Mouse (Mus musculus) ES-E14 (cell line): ENCODE results near the gene Cacna2d1. TPM values are rescaled to one million over a fixed set of nuclear protein-coding genes. Genes with fewer than 3 reads are reported as not detected.
A peak's percentile ranks its signal among the peaks of the same experiment; 100 is the strongest.

ENCODE experiments used
- DNase-seq: peaks from one replicate; pipeline ENCODE4 v3.0.0-alpha.2; 2013; ENCODE audit warnings: low read depth, low spot score
- H3K27ac ChIP-seq: 2 replicates; pipeline ENCODE4 v1.5.1; 2012; ENCODE audit warnings: low read depth, mild to moderate bottlenecking, low read length, moderate library complexity, mixed read lengths; ENCODE audit not compliant: poor library complexity, insufficient read depth, severe bottlenecking
- H3K36me3 ChIP-seq: 2 replicates; pipeline ENCODE4 v1.6.1; 2012; ENCODE audit warnings: mild to moderate bottlenecking, low read length, moderate library complexity, mixed read lengths; ENCODE audit not compliant: control insufficient read depth, poor library complexity, insufficient read depth, severe bottlenecking
- H3K4me1 ChIP-seq, 2 experiments: fragments of 150-350 bp in 1 of 2; sonication (generic) in 1 of 2; 2 replicates each; pipeline ENCODE4 v1.6.1; 2012; ENCODE audit warnings: low read length in 2 of 2, mild to moderate bottlenecking in 1 of 2, mixed read lengths in 1 of 2; ENCODE audit not compliant: control insufficient read depth in 2 of 2, insufficient read depth in 2 of 2, poor library complexity in 1 of 2
- H3K4me3 ChIP-seq, 2 experiments: fragments of 150-350 bp in 1 of 2; sonication (generic) in 1 of 2; 2 replicates each; pipeline ENCODE4 v1.5.1; 2012; ENCODE audit warnings: low read length in 2 of 2, low read depth in 1 of 2, mild to moderate bottlenecking in 1 of 2, mixed read lengths in 1 of 2; ENCODE audit not compliant: insufficient read depth in 1 of 2, poor library complexity in 1 of 2, severe bottlenecking in 1 of 2
- H3K9ac ChIP-seq: 2 replicates; pipeline ENCODE4 v1.6.1; 2012; ENCODE audit warnings: low read depth, mild to moderate bottlenecking, low read length, mixed read lengths; ENCODE audit not compliant: poor library complexity, insufficient read depth, severe bottlenecking
- H3K9me3 ChIP-seq: fragments of 150-350 bp; sonication (generic); 2 replicates; pipeline ENCODE4 v1.6.1; 2012; ENCODE audit warnings: low read depth, mild to moderate bottlenecking, low read length; ENCODE audit not compliant: control insufficient read depth, insufficient read depth
- CHD2 ChIP-seq: IDR thresholded peaks from 2 replicates; pipeline ENCODE4 v1.6.1; 2014; ENCODE audit warnings: mild to moderate bottlenecking, low read depth, low read length, inconsistent platforms
- HCFC1 ChIP-seq: IDR thresholded peaks from 2 replicates; pipeline ENCODE4 v1.6.1; 2012; ENCODE audit warnings: low read length, inconsistent platforms, borderline replicate concordance; ENCODE audit not compliant: insufficient read depth
- MAFK ChIP-seq: IDR thresholded peaks from 2 replicates; pipeline ENCODE4 v1.6.1; 2014; ENCODE audit warnings: mild to moderate bottlenecking, low read depth, low read length, inconsistent platforms; ENCODE audit not compliant: insufficient read depth
- ZC3H11A ChIP-seq: IDR thresholded peaks from 2 replicates; pipeline ENCODE4 v1.6.1; 2012; ENCODE audit warnings: low read depth, mild to moderate bottlenecking, inconsistent platforms, low read length, borderline replicate concordance
- ZNF384 ChIP-seq: IDR thresholded peaks from 2 replicates; pipeline ENCODE4 v1.6.1; 2012; ENCODE audit warnings: low read depth, low read length, inconsistent platforms
- in situ Hi-C, 2 experiments: fragments of 600-800 bp; cut with MboI; formaldehyde crosslinking; loops; one replicate each; pipeline ENCODE4 v1.15.1; 2025; ENCODE audit warnings: low sequenced_read_pairs in 2 of 2, inconsistent platforms in 1 of 2; ENCODE audit not compliant: unreplicated experiment in 2 of 2
- total RNA-seq: library from RNA; depleted of rRNA; stranded (reverse); fragments of 300-350 nt; gene quantifications from 2 replicates; pipeline ENCODE4 v1.2.3, GENCODE M21; 2012; rRNA removed

Cacna2d1 gene
- total RNA-seq = 4.9 and 6.1 TPM in 2 replicates

DNA sequence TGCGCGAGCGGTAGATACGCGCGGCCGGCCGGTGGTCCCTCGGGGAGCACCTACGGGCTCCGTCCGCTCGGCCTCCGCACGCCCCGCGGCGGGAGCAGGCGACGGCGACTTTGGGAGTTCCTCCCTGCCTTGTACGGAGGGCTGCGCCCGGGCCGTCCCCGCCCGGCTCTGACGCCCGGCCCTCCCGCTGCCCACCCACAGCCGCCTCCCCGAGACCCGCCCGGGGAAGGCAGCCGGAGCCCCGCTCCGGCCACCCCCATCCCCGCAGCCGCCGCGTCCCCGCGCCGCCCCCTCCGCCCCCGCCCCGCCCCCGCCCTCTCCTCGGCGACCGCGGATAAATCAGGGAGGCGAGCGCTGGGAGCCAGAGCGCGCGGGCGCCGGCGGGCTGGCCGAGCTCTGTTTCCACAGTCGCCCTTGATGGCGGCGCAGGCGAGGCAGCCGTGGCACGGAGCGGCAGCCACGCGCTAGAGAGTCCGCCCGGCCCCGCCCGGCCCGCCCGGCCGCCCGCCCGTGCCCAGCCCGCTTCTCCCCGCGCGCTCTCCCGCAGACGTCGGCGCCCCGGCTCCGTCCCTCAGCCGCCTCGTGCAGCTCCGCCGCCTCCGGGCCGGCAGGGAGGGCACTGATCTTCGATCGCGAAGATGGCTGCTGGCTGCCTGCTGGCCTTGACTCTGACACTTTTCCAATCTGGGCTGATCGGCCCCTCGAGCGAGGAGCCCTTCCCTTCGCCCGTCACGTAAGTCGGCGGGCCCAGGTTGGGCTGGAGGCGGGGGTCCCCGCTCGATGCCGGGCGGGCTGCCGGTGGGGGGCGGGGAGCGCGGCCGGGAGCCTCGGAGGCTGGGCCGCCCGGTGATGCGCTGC is at the start of gene Cacna2d1:
Gene Cacna2d1 (plus strand): TSS at position 316 of the 858 bp plus-strand sequence.
- H3K27ac ChIP-seq = no peak within 1 kb of the TSS
- peak within 1 kb of the TSS; percentile 79 to 84 for H3K4me3 ChIP-seq
- H3K4me1 ChIP-seq = no peaks in the 10 kb centered on the region
- peak; percentile 17 for DNase-seq
- no peaks in the 10 kb centered on the region for H3K36me3 ChIP-seq
- peak within 1 kb of the TSS; percentile 79 for H3K9ac ChIP-seq
- no peaks in the 10 kb centered on the region for H3K9me3 ChIP-seq
- in situ Hi-C loops = no loop called here
- TF ChIP-seq CHD2 (no peak), ZC3H11A (no peak), HCFC1 (no peak), MAFK (no peak), ZNF384 (no peak)

DNA sequence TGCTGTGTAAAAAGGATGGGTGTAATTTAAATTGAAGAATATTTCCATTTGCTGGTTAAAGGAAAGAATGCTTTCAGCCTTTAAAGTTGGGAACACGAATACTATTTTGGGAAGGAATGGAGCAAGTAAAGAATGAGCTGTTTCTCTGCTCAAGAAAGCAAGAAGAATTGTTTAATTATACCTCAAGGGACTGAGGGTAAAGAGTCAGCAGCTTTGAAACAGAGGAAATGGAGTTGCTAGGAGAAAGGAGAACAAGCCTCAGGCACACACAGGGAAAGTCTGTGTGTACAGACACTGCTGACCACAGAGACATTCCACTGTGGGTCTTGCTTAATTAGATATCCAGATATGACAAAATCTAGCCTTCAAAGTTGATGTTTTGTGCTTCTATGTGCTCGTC is 39.4 kb upstream of the Cacna2d1 start:
- H3K36me3 ChIP-seq = no peaks in the 10 kb centered on the region
- in situ Hi-C loops = no loop called here

DNA sequence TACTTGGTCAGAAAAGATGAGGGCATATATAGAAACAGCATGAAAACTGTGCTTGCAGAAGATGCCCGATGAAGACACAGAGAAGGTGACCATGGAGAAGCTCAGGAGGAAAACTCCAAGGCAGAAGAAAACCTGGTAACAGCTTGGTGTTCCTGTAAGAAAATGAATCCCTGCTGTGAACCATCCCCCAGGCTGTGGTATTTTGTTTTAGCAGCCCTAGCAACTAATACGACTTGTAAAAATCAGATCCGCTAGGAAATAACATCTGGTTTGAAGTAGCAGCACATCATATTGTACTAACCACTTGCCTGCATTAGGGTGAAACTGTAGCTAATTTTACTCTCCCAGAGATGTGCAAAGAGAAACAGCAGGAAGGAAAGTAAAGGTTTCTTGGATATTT is 37.8 kb upstream of the Cacna2d1 start:
- Histone ChIP-seq H3K4me3 (no peak overlapping the region), H3K4me1 (no peaks in the 10 kb centered on the region), H3K9ac (no peak overlapping the region), H3K9me3 (no peaks in the 10 kb centered on the region), H3K27ac (no peak overlapping the region), H3K36me3 (no peaks in the 10 kb centered on the region)
- DNase-seq = no peak
- in situ Hi-C loops = no loop called here
- TF ChIP-seq HCFC1 = no peak
- TF ChIP-seq ZNF384 = no peak
- TF ChIP-seq ZC3H11A = no peak
- no peak for TF ChIP-seq MAFK
- no peak for TF ChIP-seq CHD2

More for the DNA sequence above, 39.4 kb upstream of the Cacna2d1 start:
- no peak overlapping the region for H3K9ac ChIP-seq
- no peak for DNase-seq
- H3K27ac ChIP-seq = no peak overlapping the region
- no peaks in the 10 kb centered on the region for H3K9me3 ChIP-seq
- no peak overlapping the region for H3K4me3 ChIP-seq
- TF ChIP-seq MAFK (no peak), HCFC1 (no peak), ZC3H11A (no peak), ZNF384 (no peak), CHD2 (no peak)
- no peaks in the 10 kb centered on the region for H3K4me1 ChIP-seq

DNA sequence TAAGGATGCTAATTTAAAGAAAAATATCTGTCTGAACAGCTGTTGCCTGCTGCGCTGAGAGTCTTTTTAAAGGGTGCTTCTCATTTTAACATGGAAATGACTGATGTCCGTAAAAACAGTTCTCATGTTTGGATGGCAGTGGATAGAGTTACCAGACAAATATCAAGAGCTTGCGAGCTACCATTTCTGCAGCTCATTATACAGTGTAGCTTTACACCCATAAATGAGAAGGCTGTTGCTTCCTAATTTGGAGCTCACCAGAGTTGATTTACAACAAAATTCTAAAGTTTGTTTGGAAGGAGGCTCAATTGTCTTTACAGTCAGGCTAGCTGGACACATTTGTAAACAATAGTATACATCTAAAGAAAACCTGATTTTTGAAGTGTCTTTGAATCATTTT is 28.0 kb upstream of the Cacna2d1 start:
- H3K9me3 ChIP-seq = no peaks in the 10 kb centered on the region
- DNase-seq = no peak
- H3K27ac ChIP-seq = no peak overlapping the region
- peaks cover 1 to 4% of the 10 kb centered on the region in 2 experiments; a peak in 2 of 4 replicates for H3K4me1 ChIP-seq
- no peaks in the 10 kb centered on the region for H3K36me3 ChIP-seq
- no peak overlapping the region for H3K9ac ChIP-seq
- no peak for TF ChIP-seq MAFK
- TF ChIP-seq HCFC1 = no peak
- no peak for TF ChIP-seq CHD2
- no peak for TF ChIP-seq ZNF384
- in situ Hi-C loops = no loop called here
- no peak overlapping the region for H3K4me3 ChIP-seq

DNA sequence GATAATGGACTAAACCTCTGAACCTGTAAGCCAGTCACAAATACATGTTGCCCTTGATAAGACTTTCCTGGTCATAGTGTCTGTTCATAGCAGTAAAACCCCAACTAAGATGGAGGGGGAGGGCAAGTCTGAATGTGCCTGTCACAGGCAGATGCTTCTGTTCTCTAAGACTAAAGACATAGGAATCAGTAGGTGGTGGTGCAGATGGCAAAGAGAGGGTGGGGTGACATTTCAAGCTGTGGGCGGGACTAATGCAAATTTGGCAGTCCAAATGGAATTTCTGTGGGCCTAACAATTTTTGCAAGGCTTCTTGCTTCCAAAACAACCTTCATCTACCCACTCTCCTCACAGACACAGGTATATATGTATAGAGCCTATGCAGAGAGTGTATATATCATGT is 19.6 kb upstream of the Cacna2d1 start:
- in situ Hi-C loops = no loop called here
- no peak for DNase-seq
- TF ChIP-seq MAFK (no peak), CHD2 (no peak), HCFC1 (no peak), ZC3H11A (no peak), ZNF384 (no peak)
- H3K36me3 ChIP-seq = no peaks in the 10 kb centered on the region
- no peak overlapping the region for H3K4me3 ChIP-seq
- H3K4me1 ChIP-seq = no peaks in the 10 kb centered on the region
- H3K27ac ChIP-seq = no peak overlapping the region
- H3K9ac ChIP-seq = no peak overlapping the region
- no peaks in the 10 kb centered on the region for H3K9me3 ChIP-seq
